Mouse (Mus musculus) CD8-positive naive resting alpha-beta T cell, adult 2 months (primary cell): ENCODE results near the gene Cldn17.

Experiments
- DNase-seq, 2 experiments: peaks; one replicate each; pipeline ENCODE4 v3.0.0; 2022; ENCODE audit warnings: low read depth in 2 of 2, low spot score in 2 of 2

Cldn17 gene

GRCm38 (mm10) chr16:88506878-88507277 lies at the start of gene Cldn17:
Gene Cldn17, minus strand, starts transcription at chr16:88506978.
- DNase-seq: no peak

GRCm38 (mm10) chr16:88542488-88542887 lies 35.7 kb upstream of the Cldn17 start:
- no peak for DNase-seq

- DNase-seq: no peak
Observed at GRCm38 (mm10) chr16:88539841-88540487, 33.2 kb upstream of the Cldn17 start.

GRCm38 (mm10) chr16:88511348-88511747 lies 4.6 kb upstream of the Cldn17 start:
- DNase-seq: no peak

- DNase-seq: no peak
Observed at GRCm38 (mm10) chr16:88508150-88508549, 1.4 kb upstream of the Cldn17 start.

GRCm38 (mm10) chr16:88506338-88506737 lies 440 bp downstream of the Cldn17 start:
- DNase-seq: no peak

- DNase-seq: no peak
Observed at GRCm38 (mm10) chr16:88488096-88488495, 18.7 kb downstream of the Cldn17 start.

GRCm38 (mm10) chr16:88480011-88480774 lies 26.6 kb downstream of the Cldn17 start:
- DNase-seq: no peak

- DNase-seq: no peak
Observed at GRCm38 (mm10) chr16:88463235-88463634, 43.5 kb downstream of the Cldn17 start.
